Mouse (Mus musculus) lung, postnatal 0 days (tissue): ENCODE measurements around the gene Iqck.

Experiments used
- CTCF ChIP-seq: IDR thresholded peaks from 2 replicates; pipeline ENCODE4 v1.5.1; 2016; ENCODE audit warnings: antibody characterized with exemption, mild to moderate bottlenecking
- EP300 ChIP-seq: IDR thresholded peaks from 2 replicates; pipeline ENCODE4 v1.6.1; 2016; ENCODE audit warnings: antibody characterized with exemption, mild to moderate bottlenecking, control low read depth

DNA sequence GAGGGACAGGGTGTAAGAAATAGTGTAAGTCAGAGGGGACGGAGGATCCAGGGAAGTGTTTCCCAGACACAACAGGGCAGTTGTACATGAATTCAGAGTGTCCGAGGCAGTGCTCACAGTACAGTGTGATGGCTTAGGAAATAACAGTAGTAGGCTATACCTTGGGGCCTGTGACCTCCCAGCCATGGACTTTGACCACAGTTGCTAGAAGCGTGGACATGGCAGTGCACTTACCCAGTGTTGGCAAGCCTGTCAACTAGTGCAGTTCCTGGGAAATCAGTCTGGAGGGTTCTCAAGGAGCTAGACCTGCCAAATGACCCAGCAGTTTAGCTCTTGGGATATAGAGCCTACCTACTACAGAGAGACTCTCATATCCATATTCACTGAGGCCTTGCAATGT is 39.3 kb upstream of the Iqck start:
- TF ChIP-seq CTCF (no peak), EP300 (no peak)
